Mouse (Mus musculus) spleen, adult 2 months (tissue): ENCODE measurements around the gene Memo1. TPM values are rescaled to one million over a fixed set of nuclear protein-coding genes. Genes with fewer than 3 reads are reported as not detected.

Experiments
- DNase-seq, 2 experiments: peaks; one replicate each; pipeline versions ENCODE4 v3.0.0 to v3.0.0-alpha.2; 2012 to 2021; ENCODE audit warnings: low spot score in 2 of 2, low read depth in 1 of 2
- H3K27ac ChIP-seq: fragments of 200-500 bp; 2 replicates; pipeline ENCODE4 v1.5.1; 2012; ENCODE audit warnings: low read length, inconsistent platforms; ENCODE audit not compliant: insufficient read depth
- H3K27me3 ChIP-seq: fragments of 200-500 bp; 2 replicates; pipeline ENCODE4 v1.6.1; 2012; ENCODE audit warnings: mild to moderate bottlenecking, moderate library complexity, low read length, inconsistent platforms; ENCODE audit not compliant: control insufficient read depth, insufficient read depth
- H3K36me3 ChIP-seq: fragments of 200-500 bp; 2 replicates; pipeline ENCODE4 v1.6.1; 2012; ENCODE audit warnings: mild to moderate bottlenecking, low read length, inconsistent platforms; ENCODE audit not compliant: control insufficient read depth, insufficient read depth
- H3K4me1 ChIP-seq: fragments of 200-500 bp; 2 replicates; pipeline ENCODE4 v1.6.1; 2011; ENCODE audit warnings: inconsistent platforms; ENCODE audit not compliant: control insufficient read depth, insufficient read depth, insufficient read length
- H3K4me3 ChIP-seq: fragments of 200-500 bp; 2 replicates; pipeline ENCODE4 v1.5.1; 2011; ENCODE audit warnings: mild to moderate bottlenecking, inconsistent platforms; ENCODE audit not compliant: insufficient read depth, insufficient read length; ENCODE audit errors: extremely low read depth
- CTCF ChIP-seq: fragments of 200-500 bp; IDR thresholded peaks from 2 replicates; pipeline ENCODE4 v1.5.1; 2011; ENCODE audit warnings: mild to moderate bottlenecking, inconsistent platforms; ENCODE audit not compliant: insufficient read depth, insufficient read length, insufficient replicate concordance; ENCODE audit errors: extremely low read depth
- POLR2A ChIP-seq: fragments of 200-500 bp; IDR thresholded peaks from 2 replicates; pipeline ENCODE4 v1.6.1; 2011; ENCODE audit warnings: low read depth, low read length, inconsistent platforms
- WGBS: fragments of 180-500 bp; shearing (Covaris S2); methylation state at CpG from one replicate; pipeline ENCODE4 v1.1.7; 2018; 5-methylcytosine and 5-hydroxymethylcytosine counted together
- polyA plus RNA-seq: library from polyadenylated mRNA; depleted of rRNA; stranded (reverse); fragments of >200 nt; gene quantifications from 2 replicates; pipeline ENCODE4 v1.2.3, GENCODE M21; 2012

Gene Memo1
- polyA plus RNA-seq, 1 experiment: 35.4 TPM

DNA sequence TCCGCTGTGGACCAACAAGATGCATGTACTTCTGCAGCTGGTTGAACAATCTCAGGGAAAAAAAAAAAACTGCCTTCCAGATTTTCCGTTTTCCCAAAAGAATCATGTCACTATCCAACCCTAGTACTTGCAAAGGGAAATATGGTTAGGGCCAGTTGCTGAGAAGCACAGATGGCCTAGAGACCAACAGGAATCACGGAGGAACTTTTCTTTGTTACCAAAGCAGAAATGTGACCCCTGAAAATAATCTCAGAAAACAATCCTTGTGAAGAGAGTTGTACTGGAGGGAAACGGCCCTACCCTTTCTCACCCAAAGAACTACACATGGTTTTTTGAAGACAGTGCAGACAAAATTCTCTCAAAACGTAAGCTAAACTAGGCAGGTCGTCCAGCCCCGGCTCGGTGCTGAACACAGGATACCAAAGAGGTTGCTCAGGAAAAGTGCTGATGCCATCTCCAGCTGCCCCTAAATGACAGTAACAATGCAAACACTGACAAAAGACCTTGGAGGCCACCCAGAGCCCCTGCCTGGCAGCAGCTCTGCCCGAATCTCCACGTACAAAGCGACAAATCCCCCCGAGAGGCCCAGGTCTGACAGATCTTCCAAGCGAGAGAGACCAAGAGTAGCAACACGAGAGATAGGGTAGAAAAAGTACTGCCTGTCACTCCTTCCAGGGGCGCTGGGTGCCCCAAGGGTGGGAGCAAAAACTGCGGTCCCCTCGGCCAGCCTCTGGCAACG lies 1.5 kb downstream of the Memo1 start:
- peak in 1 of 2 experiments; percentile 6 for DNase-seq
- no peaks in the 10 kb centered on the region; the same call in none of the 2 replicates for H3K4me1 ChIP-seq
- TF ChIP-seq CTCF (no peak), POLR2A (no peak)
- H3K4me3 ChIP-seq: peak overlapping the region; percentile 100
- WGBS: 4% methylated on average over 18 of the region's 18 CpGs
- no peaks in the 10 kb centered on the region for H3K27me3 ChIP-seq
- H3K36me3 ChIP-seq: no peaks in the 10 kb centered on the region; the same call in 1 of the 2 replicates
- H3K27ac ChIP-seq: peak overlapping the region; percentile 86

DNA sequence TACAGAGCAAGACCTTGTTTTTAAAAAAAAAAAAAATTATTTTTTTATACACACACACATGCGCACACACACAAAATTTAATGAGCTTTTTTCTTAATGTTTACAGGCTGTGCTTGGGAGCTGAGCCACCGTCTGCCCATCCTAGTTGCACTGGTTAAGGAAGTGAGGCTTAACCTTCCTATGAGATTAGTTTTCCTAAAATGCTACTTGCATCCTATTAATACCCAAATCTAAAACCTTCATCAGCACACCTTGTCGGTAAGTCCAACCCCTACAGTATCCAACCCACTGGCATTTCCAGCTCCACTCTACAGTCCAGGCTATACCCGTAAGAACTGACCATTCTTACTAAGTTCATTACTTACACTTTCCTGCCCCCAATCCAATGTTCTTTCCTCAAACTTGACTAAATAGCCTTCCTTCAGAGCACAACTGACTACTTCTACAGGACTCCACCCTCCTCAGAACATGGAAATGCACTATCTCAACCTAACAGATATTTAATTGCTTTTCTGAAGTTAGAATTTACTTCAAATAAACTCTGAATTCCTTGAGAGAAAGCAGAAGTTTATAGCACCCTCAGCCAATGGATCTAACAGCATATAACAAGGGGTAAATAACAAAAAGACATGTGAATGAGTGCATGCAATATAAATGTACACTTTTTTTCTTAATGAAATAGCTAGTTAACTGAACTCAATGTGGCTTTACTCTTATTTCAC lies 3.5 kb downstream of the Memo1 start:
- WGBS: 80% methylated on average over 4 of the region's 4 CpGs
- Histone ChIP-seq H3K4me3 (no peak overlapping the region), H3K36me3 (no peaks in the 10 kb centered on the region), H3K27ac (no peak overlapping the region), H3K4me1 (no peaks in the 10 kb centered on the region; the same call in none of the 2 replicates), H3K27me3 (no peaks in the 10 kb centered on the region)
- TF ChIP-seq POLR2A (no peak), CTCF (no peak)
- DNase-seq: no peak

DNA sequence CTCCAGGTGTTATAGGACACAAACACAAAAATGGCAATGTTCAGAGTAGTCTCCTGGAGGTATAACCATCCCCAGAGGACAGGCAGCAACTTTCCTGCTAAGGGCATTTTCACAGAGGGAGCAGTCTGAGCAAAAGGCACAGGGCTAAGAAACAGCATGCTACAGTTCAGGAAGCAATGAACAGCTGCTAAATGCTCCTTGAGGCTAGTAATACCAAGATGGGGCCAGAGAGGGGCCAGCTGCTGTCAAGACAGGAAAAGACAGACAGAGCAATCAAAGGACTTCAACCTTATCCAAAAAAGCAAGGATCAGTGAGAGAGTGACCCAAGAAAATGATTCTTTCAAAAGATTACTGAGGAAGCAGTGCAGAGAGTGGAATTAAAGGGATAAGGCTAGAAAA lies 4.5 kb downstream of the Memo1 start:
- Histone ChIP-seq H3K4me3 (no peak overlapping the region; the same call in 1 of the 2 replicates), H3K27ac (no peak overlapping the region)

DNA sequence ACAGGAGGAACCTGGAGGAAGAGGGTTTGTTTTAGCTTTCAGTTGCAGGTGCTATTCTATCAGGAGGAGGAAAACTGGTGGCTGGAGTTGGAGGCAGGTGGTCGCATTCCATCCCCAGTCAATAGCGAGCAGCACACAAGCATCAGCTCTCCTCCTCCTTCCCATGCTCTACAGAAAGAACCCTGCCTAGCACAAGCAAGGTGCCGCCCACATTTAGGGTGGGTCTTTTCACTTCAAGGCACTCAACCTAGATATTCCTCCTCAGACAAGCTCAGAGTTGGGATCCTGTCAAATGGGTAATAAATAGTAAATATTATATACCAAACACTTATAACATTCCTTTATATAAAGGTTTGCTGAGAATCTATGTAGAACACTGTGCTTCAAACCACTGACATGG lies 5.1 kb downstream of the Memo1 start:
- Histone ChIP-seq H3K27ac (no peak overlapping the region), H3K4me3 (no peak overlapping the region), H3K36me3 (no peaks in the 10 kb centered on the region), H3K27me3 (no peaks in the 10 kb centered on the region), H3K4me1 (no peaks in the 10 kb centered on the region; the same call in none of the 2 replicates)
- DNase-seq: no peak
- TF ChIP-seq CTCF (no peak), POLR2A (no peak)
- WGBS: 88% methylated on average over 3 of the region's 3 CpGs

More for the DNA sequence above, 4.5 kb downstream of the Memo1 start:
- Histone ChIP-seq H3K4me1 (no peaks in the 10 kb centered on the region; the same call in none of the 2 replicates), H3K36me3 (no peaks in the 10 kb centered on the region), H3K27me3 (no peaks in the 10 kb centered on the region)
- DNase-seq: no peak
- TF ChIP-seq CTCF (no peak), POLR2A (no peak)

DNA sequence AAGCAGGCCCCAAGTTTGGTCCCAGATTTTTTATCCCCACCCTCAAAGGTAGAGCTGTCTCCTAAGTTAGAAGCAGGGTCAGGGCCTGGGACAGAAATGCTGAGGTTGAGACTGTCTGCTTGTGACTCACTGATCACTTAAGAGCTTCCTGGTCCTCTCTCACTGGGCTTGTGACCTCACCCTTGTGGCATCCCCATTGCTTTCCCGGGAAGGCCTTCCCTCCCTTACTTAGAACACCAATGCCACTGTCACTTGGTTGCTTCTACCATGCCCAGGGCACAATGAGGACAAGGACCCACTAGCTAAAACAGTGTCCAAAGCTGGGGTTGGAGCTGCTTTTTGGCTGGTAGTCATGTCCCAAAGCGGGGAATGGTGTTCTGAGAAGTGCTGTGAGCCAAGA lies 6.7 kb downstream of the Memo1 start:
- H3K27me3 ChIP-seq: no peaks in the 10 kb centered on the region
- no peak overlapping the region for H3K27ac ChIP-seq
- H3K36me3 ChIP-seq: no peaks in the 10 kb centered on the region
- TF ChIP-seq CTCF (no peak), POLR2A (no peak)
- no peak for DNase-seq
- no peak overlapping the region for H3K4me3 ChIP-seq
- 88% methylated on average over 2 of the region's 2 CpGs for WGBS
- H3K4me1 ChIP-seq: no peaks in the 10 kb centered on the region; the same call in 1 of the 2 replicates

DNA sequence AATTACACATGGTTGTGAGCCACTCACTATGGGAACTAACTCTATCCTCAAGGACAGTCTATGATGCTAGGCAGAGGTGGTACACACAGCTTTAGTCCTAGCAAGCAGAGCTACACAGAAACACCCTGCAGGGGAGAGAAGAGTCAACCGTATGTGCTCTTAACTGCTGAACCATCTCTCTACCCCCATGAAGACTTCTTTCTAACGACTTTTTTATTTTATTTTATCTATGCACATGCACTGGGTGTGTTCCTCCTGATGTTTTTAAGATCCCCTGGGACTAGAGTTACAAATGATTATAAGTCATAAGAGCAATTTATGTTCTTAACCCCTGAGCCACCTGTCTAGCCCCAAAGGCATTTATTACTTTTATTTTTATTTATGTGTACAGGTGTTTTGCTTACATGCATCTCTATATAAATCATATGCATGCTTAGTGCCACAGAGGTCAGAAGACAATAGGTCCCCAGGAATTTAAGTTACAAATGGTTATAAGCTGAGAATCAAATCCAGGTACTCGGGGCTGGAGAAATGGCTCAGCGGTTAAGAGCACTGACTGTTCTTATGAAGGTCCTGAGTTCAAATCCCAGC lies 9.1 kb downstream of the Memo1 start:
- Histone ChIP-seq H3K36me3 (no peaks in the 10 kb centered on the region), H3K4me3 (no peak overlapping the region), H3K27me3 (no peaks in the 10 kb centered on the region), H3K4me1 (no peaks in the 10 kb centered on the region; the same call in 1 of the 2 replicates), H3K27ac (no peak overlapping the region)
- WGBS: 74% methylated on average over 4 of the region's 4 CpGs
- DNase-seq: no peak
- TF ChIP-seq POLR2A: no peak
- no peak for TF ChIP-seq CTCF

DNA sequence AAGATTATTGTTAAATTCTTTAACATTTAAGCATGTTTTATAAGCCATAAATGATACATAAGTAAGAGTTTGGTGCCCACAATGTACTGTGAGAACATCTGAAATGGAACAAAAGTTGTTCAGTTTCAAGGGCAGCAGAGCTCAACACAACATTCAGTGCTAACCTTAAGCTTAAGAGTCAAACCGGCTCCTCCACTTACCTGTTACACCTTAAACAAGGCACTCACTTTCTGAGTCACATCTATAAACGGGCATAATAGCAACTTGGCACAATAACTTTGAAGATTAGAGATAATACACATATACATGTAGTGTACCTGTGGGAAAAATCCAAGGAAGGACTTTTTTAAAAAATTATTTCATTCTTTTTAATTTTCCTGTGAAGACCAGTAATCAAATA lies 9.6 kb downstream of the Memo1 start:
- Histone ChIP-seq H3K4me3 (no peak overlapping the region), H3K4me1 (no peaks in the 10 kb centered on the region; the same call in 1 of the 2 replicates), H3K36me3 (no peaks in the 10 kb centered on the region), H3K27me3 (no peaks in the 10 kb centered on the region), H3K27ac (no peak overlapping the region)
- 76% methylated on average over 2 of the region's 2 CpGs for WGBS
- TF ChIP-seq CTCF (no peak), POLR2A (no peak)
- DNase-seq: no peak
